Mouse (Mus musculus): ENCODE results near the gene Ilkap.
A peak's percentile ranks its signal among the peaks of the same experiment; 100 is the strongest.

Ilkap gene

DNA sequence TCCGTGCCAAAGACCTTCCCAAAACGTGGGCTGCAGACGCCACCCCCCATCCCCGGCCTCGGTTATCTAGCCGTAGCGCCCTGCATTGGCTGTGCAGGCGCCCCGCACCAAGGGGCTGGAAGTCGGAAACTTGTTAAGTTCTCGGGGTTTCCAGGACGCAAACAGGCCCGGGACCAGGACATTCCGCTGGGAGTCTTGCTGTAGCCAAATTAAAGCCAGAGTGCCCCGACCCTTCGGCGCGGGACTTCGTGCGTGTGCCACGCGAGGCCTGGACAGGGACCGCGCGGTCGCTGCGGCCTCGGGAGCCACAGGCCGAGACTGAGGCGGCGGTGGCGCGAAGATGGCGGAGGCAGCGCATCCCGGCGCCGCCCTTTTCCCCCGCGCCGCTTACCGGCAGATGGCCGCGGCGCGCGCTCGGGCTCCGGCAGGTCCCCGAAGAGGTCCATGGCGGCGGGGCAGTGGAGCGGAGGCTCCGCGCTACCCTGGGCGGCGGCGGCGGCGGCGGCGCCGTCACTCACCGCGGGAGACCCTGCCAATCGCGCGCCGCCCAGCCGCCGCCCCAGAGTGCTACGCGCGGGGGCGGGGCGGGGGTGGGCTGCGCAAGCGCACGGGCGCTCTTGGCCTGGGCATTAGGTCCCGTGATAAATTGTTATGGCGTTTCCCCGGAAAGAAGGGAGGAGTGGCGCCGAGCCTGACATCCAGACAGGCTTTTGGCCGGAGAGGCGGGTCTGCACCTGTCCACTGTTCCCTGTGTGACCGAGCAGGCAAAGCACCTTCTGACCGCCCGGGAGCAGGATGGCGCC, at the start of gene Ilkap:
TSS of gene Ilkap (minus strand) at position 556 of the 803 bp plus-strand sequence.
- peak; percentile 80 to 84 for DNase-seq

DNA sequence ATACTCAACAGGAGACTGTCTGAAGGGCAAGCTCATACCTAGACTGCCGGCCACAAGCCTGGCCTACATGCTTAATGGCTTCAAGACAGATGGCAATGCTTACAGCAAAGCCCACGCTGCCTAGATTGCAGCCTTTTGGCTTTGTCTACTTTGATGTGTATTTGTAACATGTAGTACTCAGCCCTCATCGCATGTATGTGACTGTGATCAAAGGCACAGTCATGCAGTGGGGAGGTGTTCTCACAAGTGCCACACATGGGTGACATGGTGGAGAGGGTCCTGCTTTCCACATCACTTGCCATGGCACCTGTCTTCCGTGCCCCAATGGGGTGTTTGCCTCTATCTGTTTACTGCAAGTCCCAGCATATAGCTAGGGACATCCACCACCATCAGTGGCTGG, 47.9 kb upstream of the Ilkap start:
- DNase-seq = no peak

DNA sequence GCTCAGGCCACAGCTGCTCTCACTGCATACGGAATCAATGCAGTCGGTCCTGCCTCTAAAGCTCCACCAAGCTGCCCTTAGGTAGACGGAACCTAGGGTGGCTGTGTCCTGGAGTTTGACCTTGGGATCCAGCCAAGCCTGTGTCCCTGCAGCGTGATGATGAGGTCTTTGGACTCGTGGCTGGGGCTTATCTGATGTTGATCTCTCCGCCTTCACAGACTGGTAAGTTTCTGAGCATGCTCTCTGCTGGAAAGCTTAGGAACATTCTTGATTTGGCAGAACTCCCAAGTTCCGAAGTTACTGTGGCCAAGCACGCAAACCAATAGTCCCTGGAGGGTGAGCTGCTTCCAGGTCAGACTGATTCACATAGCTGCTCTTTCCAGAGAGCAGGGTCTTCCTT, 47.4 kb upstream of the Ilkap start:
- no peak for DNase-seq

DNA sequence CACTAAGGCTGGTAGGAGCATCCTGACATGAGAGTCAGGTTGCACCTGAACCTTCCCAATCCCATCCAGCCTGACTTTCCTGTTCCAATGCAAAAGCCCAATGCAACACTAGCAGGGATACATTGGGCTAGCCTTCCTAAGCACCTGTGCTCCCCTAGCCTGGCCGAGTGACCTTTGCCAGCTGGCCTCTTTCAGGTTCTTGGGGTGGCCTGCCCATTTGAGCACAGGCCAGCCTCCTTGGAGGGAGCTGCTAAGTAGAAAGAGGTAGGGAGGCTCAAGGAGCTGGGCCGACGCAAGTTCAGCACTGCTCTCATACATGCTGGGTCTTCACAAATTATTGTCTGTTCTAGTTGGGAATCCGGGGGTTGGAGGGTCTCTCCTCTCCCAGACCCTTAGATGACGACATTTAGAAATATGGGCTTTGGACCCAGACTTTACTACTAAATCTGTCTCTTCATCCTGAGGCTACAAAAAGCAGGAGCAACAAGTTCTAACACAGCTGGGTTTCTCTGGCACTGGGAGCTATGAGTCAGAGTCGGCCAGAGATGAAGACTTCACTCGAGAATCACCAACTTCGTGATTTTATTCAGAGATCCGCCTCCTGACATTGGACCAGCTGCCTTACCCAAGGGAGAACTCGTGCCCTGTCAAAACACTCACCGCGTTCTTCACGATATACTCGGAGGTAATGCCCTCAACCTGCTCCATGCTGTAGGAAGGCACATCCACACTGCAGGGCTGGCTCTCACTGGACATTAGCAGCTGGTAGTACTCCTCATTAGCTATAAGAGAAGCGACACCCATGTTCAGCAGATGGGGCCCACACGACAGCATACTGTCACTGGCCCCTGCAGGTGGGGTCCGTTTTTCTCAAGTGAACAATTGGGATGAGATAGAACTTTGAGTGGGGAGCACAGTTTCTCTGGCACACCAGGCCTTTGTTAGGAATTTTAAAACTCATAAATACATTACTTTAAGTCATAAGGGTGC, 46.5 kb upstream of the Ilkap start:
- DNase-seq = no peak

DNA sequence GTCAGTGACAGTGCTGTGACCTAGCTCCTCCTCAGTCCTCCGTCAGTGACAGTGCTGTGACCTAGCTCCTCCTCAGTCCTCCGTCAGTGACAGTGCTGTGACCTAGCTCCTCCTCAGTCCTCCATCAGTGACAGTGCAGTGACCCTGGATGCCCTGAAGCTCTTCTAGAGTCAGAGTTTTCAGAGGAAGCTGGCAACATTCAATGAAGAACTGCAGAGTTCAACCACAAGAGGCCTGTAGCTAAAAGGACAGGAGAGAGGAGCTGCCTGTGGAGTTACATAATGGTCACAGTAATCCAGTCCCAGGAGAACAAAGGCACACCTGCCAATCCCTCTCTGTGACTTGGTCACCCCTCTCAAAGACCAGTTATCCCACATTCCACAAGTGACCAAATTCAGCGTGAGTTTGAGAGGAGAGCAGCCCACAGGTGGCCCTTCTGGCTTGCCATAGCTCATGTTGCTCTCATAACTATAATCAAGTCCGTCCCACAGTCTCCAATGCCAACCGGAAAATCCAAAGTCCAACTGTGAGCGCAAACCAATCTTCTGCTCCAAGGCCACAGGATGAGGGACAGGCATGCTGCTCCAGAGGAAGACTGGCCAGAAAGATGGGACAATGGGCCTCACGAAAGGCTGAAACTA, 43.9 kb upstream of the Ilkap start:
- no peak for DNase-seq

DNA sequence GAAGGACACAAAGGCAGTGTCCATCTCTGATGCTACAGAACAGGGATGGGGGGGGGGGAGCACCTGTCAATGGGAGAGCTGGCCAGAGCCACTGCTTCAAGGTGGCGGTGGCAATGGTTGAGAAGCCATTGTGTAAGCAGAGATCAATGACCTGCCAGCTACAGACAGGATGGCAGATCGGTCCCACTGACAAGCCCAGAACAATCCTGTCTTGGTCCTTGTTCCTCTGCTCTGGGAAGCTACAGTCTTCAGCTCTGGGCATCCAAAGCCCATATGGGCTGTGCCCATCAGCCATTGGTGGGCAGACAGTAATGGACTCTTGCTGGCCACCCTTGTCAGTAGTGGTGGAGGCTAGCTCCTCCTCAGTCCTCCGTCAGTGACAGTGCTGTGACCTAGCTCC, 43.2 kb upstream of the Ilkap start:
- DNase-seq = no peak

DNA sequence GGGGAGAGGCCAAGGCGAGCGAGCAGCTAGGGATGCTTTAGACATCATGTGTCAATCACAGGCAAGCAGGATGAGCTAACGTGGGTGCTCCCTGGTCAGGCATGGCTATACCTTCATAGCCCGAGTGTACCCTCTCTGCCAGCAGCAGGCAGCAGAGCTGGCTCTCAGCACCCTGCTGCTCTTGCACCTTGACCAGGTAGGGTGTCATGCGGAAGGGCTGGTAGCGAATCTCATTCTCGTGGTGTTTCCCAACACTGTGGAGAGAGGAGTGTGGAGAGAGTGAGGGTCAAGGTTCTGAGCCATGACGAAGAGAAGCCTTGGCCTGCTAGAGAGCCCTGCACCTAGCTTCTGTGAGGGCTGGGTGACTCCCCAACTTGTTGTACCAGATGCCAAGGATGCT, 41.2 kb upstream of the Ilkap start:
- DNase-seq = no peak

DNA sequence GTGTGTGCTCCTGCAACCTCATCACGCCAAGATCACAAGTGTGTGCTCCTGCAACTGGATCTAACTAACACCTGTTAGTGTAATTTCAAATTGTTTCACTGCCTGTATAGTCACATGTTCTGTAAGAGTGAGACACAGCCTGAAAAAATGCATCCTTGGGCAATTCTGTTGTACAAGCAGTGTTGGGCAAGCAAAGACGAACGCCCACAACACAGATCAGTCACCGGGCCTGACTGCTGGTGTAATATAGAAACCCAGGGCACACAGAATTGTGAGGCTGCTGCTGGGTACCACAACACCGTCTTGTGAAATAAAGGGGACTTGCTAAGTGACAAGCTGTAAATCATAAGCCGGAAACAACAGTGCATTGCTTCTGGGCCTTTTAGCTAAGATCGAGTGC, 39.0 kb upstream of the Ilkap start:
- no peak for DNase-seq

DNA sequence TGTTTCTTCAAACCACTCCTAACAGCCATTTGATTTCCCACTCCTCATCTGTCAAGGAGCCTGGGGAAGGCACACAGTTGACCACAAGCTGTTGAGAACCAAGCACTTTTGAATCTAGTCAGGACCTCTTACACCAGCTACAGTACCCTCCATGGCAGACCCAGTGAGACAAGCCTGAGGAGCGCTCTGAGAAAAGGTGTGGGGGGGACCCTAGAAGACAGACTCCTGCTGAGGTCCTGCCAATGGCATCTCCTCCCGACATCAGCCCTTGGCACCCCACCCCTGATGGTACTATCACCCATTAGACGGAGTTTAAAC, 38.4 kb upstream of the Ilkap start:
- no peak for DNase-seq

DNA sequence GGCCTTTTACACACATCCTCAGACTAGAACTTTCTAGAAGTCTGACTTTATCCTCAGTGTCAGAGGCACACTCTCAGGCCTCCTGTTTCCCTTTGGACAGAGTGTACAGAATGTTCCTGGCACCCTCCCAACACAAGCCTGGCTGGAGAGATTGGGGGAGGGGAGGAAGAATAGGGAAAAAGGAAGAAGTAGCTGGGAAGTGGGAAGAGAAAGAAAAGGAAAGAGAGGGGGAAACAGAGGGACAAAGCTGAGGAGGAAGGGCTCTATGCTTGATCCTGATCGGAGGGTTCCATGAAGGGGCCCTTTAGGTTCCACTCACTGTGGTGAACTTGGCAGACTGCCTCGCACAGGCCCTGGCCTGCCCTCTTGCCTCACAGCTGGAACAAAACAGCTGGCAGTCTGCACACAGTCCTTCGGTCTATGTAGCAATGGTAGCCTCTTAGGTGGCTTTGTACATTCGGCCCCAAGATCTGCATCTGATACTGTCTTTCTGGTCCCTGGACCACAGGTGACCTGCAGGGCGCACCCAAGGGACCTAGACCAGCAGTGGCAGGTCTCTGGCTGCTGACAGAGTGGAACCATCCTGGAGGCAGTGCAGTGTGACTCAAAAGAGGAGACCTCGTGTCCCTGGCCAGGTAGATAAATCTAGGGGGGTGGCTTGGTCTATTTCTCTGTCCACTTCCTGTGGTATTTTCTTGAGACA, 37.9 kb upstream of the Ilkap start:
- DNase-seq = no peak

DNA sequence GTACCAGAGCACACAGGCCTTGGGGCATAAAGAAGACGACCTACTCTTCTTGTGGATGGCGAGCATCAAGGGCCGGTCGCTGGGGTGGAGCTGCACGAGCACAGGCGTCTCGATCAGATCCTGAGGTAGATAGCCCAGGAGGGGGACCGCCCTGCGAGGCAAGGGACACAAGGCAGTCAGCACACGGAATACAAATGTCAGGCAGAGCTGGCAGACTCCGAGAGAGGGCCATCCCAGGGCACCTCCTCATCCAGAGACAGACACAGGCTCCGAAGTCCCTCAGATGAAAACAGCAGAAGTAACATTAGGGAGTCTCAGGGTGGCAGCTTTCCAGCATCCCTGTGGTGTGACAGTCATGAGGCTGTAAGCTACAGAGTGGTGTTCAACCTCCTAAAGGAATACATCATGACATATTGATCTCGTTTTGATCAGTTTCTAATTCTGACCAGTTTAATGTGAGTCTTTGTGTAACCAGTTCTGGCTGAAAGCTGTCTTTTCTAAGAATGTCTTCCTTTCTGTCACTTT, 37.1 kb upstream of the Ilkap start:
- DNase-seq = no peak

DNA sequence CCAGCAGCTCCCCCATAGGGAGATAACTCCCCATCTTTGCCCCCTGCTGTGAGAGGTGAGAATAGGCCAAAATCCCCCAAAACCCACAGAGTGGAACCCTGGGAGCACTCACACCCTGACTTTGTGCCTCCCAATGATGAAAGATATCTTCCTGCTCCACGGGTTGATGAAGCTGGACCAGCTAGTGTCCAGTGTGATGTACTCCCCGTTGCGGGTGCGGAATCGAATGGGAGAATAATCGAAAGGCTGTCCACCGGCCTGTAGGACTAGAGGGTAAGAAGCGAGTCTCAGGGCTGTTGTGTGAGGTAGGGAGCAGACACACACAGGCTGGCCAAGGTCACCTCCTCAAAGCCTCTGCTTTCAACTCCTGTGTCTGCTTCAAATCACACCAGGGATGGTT, 36.3 kb upstream of the Ilkap start:
- DNase-seq = no peak

DNA sequence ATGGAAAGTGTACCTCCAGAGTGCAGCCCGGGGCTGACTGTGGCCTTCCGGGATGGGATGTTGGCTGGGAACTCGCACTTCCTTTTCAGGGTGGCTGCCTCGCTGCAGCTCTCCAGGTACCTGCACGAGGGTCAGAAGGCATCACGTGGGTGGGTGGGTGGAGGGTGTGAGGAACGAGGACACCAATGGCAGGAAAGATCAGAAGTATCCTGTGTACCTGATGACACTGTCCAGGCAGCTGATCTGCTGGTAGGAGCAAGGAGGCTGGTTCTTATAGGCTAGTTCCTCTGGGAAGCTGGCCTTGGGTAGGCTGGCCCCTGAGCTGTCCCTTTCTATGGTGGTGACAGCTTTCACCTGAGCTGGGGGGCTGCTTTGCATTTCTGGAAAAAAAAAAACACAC, 32.1 kb upstream of the Ilkap start:
- DNase-seq = no peak

DNA sequence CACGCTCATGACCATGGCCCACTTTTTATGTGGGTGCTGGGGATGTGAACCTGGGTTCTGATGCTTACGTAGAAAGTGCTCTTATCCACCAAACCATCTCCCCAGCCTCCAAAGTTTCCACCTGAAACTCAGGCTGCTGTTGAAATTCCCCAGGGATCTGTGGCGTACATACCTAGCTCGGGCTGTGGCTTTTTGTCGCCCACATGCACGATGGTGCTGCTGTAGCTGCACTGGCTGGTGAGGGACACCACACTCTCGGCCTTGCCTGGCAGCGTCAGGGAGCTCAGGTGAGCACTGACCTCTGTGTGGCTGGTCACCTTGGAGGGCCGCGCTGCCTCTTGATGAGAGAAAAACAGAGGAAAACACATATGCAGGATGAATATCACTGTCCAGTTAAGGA, 30.6 kb upstream of the Ilkap start:
- DNase-seq = no peak

DNA sequence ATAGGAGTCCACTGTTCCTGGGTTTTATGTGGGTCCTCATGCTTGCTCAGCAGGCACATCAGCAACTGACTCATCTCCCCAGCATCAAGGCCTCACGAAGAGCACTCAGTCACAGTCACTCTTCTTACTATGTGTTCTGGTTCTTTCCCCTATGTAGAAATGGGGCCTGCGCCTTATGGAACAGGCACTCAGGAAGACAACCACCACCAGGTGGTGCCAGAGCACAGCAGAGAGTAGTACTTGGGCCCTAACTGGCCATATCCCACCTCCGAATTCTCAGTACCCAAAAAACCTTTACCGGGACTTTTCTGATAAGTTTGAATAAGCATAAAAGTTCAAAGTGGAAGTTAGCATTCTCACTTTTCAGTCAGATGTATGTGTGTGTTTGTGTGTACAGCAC, 30.0 kb upstream of the Ilkap start:
- DNase-seq = peak; percentile 82 to 84

DNA sequence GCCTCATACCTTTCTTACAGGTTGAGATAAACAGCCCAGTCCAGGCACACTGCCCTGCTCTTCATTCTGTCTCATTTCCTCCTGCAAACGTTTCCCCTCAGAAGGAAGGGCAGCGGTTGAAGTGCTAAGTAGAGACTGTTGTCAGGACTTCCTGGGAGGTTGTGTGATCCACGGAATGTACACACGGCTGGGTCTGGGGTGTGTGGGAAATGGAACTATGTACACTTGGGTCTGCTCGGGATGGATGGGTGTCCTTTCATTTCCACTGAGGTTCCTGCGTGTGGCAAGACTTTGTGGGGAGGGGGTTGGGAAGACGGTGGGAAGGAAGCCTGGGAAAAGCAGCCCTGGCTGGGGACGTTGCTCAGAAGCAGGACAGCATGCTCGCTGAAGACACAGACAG, 27.8 kb upstream of the Ilkap start:
- no peak for DNase-seq

DNA sequence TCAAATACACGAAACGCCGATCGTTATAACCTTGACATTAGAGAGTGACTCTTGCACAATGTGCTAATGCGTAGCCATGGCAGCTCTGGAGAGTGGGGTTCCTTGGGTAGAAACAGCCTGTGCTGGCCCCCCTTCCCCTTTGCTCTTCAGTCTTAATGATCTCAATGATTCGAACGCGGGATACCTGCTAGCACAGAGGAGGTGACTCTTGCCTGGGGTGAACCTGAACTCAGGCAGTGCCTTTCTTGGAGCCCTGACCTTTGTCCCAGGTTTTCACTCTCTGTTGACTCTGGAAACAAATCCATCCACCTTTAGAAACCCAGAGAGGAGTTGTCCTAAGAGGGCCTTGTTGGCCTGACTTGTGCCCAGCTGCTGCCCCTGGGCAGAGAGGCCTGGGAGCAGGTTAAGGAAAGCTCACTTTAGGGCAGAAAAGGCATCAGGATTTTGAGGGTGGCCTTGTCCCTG, 22.0 kb upstream of the Ilkap start:
- DNase-seq = no peak

DNA sequence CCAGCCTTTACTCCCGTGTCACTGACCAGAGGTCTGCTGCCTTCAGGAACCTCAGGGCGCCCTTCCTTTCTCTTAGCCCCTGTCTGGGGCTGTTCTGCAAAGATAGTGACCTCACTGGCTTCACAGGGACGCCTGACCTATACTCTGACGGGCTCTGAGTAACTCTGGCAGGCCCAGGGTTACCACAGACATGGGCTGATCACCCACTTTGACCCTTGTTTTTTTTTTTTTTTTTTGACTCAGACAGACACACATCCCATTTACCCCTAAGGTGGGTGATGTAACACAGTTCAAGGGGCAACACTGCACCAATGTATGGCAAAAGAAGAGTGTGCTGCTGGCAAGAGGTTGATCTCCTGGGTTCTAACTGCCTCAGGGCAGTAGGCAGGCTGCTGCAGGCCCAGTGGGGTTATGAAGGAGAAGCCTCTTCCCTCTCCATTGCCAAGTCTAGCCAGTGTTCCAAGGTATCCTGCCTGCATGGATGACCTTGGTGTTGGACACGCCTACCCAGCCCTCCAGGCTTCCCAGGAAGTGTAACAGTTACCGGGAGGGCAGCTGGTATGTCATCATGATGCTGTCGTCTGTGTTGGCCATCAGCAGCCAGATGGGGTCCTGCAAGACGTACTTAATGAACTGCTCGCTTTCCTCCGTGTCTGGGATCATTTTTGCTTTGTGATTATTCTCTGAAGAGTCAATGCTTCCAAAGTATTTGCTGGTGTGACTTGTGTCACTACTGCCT, 21.4 kb upstream of the Ilkap start:
- no peak for DNase-seq

DNA sequence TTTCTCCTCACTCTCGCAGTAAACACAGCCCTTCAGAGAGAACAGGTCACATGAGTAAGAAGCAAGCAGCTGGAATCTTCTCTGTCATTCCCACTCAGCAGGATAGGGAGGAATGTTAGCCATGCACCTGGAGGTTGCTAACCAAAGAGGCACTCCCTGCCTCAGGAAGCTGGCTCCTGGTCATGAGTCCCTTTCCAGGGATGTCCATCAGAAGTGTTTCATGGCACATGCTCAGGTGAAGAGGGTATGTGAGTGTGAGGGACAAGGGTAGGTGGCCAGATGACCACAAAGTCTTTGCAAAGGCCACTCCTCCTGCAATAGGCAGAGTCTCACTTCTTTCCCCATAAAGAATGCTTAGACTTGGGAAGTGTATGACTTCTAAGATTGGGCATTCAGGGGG, 19.4 kb upstream of the Ilkap start:
- DNase-seq = no peak

DNA sequence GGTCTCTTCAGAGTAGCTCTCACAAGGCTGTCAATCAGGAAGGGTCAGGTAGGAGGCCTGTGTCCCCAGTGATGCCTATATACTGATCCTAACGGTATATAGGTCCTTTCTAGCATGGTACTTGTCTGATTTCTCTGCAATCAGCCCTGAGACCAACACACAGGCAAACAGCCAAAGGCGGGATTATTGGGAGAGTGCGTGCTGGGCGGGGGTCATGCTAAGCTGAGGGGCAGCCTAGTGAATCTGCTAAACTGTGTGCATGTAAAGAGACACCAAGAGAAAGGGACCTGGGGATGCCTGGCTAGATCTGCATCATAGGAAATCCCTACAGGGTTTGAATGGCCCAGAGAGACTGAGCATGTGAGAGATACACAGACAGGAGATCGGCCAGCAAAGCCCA, 16.7 kb upstream of the Ilkap start:
- DNase-seq = no peak

DNA sequence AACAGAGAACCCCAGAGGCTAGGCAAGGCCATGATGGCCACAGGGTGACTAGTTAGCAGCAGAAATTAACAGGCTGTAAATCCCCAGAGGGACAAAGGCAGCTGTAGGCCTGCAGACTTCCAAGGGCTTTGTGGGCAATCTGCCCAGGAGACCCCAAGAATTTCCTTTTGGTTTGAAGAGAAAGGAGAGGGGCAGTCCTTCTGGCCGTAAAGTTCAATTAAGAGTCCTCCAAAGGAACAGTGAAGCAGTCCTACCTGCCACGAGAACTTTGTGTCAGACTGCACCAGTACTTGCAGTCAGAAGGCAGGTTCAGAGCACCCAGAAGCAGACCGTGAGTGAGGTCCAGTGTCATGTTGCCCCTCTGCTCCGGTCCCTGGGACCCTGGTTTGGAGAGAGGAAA, 16.3 kb upstream of the Ilkap start:
- DNase-seq = no peak

Data from B cell, adult 2 months (primary cell).